Mouse (Mus musculus): ENCODE data around the gene Dnajb12. TPM values are rescaled to one million over a fixed set of nuclear protein-coding genes. Genes with fewer than 3 reads are reported as not detected.

Dnajb12 gene
- polyA plus RNA-seq, 1 experiment from 2014 or later: 27.3 TPM

GRCm38 (mm10) chr10:59929205-59929604 lies 49.8 kb downstream of the Dnajb12 start:
- no peak for ATAC-seq (ENCODE audit: insufficient read depth, low FRiP score, low TSS enrichment)
- no peak overlapping the region for H3K9ac ChIP-seq (ENCODE audit: low read length)
- H3K36me3 ChIP-seq (ENCODE audit: control insufficient read depth, insufficient read depth, low read length): no peaks in the 10 kb centered on the region
- H3K9me3 ChIP-seq (ENCODE audit: control insufficient read depth, low read length): no peaks in the 10 kb centered on the region
- H3K27ac ChIP-seq (ENCODE audit: low read depth, low read length): no peak overlapping the region
- 88% methylated on average over 7 of the region's 7 CpGs for WGBS
- no peak overlapping the region for H3K4me2 ChIP-seq (ENCODE audit: low read depth)
- H3K4me1 ChIP-seq (ENCODE audit: control insufficient read depth, insufficient read depth, low read length): peaks cover under 1% of the 10 kb centered on the region; the same call in 1 of the 2 replicates
- DNase-seq (ENCODE audit: low spot score): no peak
- H3K4me3 ChIP-seq (ENCODE audit: low read depth, low read length): no peak overlapping the region
- no peaks in the 10 kb centered on the region for H3K27me3 ChIP-seq (ENCODE audit: control insufficient read depth, insufficient read depth, low read length)

GRCm38 (mm10) chr10:59930996-59931395 lies 51.6 kb downstream of the Dnajb12 start:
- Histone ChIP-seq H3K36me3 (ENCODE audit: control insufficient read depth, insufficient read depth, low read length) (no peaks in the 10 kb centered on the region), H3K4me3 (ENCODE audit: low read depth, low read length) (no peak overlapping the region), H3K27me3 (ENCODE audit: control insufficient read depth, insufficient read depth, low read length) (no peaks in the 10 kb centered on the region), H3K27ac (ENCODE audit: low read depth, low read length) (no peak overlapping the region), H3K9ac (ENCODE audit: low read length) (no peak overlapping the region), H3K9me3 (ENCODE audit: control insufficient read depth, low read length) (no peaks in the 10 kb centered on the region), H3K4me1 (ENCODE audit: control insufficient read depth, insufficient read depth, low read length) (peaks cover 3% of the 10 kb centered on the region; the same call in 1 of the 2 replicates), H3K4me2 (ENCODE audit: low read depth) (no peak overlapping the region)
- 34% methylated on average over 10 of the region's 10 CpGs for WGBS
- DNase-seq (ENCODE audit: low spot score) (no peak), ATAC-seq (ENCODE audit: insufficient read depth, low FRiP score, low TSS enrichment) (no peak)

GRCm38 (mm10) chr10:59932521-59932920 lies 53.2 kb downstream of the Dnajb12 start:
- H3K4me3 ChIP-seq (ENCODE audit: low read depth, low read length): no peak overlapping the region
- H3K4me2 ChIP-seq (ENCODE audit: low read depth): no peak overlapping the region
- H3K9ac ChIP-seq (ENCODE audit: low read length): no peak overlapping the region
- no peak overlapping the region for H3K27ac ChIP-seq (ENCODE audit: low read depth, low read length)
- H3K27me3 ChIP-seq (ENCODE audit: control insufficient read depth, insufficient read depth, low read length): no peaks in the 10 kb centered on the region
- 88% methylated on average over 6 of the region's 6 CpGs for WGBS
- H3K4me1 ChIP-seq (ENCODE audit: control insufficient read depth, insufficient read depth, low read length): peaks cover 3% of the 10 kb centered on the region; the same call in 1 of the 2 replicates
- ATAC-seq (ENCODE audit: insufficient read depth, low FRiP score, low TSS enrichment): no peak
- DNase-seq (ENCODE audit: low spot score): no peak
- no peaks in the 10 kb centered on the region for H3K36me3 ChIP-seq (ENCODE audit: control insufficient read depth, insufficient read depth, low read length)
- no peaks in the 10 kb centered on the region for H3K9me3 ChIP-seq (ENCODE audit: control insufficient read depth, low read length)

- H3K9me3 ChIP-seq (ENCODE audit: control insufficient read depth, low read length): no peaks in the 10 kb centered on the region
- no peaks in the 10 kb centered on the region for H3K27me3 ChIP-seq (ENCODE audit: control insufficient read depth, insufficient read depth, low read length)
- H3K4me1 ChIP-seq (ENCODE audit: control insufficient read depth, insufficient read depth, low read length): peaks cover 3% of the 10 kb centered on the region; the same call in 1 of the 2 replicates
- no peaks in the 10 kb centered on the region for H3K36me3 ChIP-seq (ENCODE audit: control insufficient read depth, insufficient read depth, low read length)
- 30% methylated on average over 3 of the region's 3 CpGs for WGBS
- ATAC-seq (ENCODE audit: insufficient read depth, low FRiP score, low TSS enrichment) (no peak), DNase-seq (ENCODE audit: low spot score) (no peak)
- H3K4me2 ChIP-seq (ENCODE audit: low read depth): no peak overlapping the region
- H3K4me3 ChIP-seq (ENCODE audit: low read depth, low read length): no peak overlapping the region
- no peak overlapping the region for H3K9ac ChIP-seq (ENCODE audit: low read length)
- no peak overlapping the region for H3K27ac ChIP-seq (ENCODE audit: low read depth, low read length)
Observed at GRCm38 (mm10) chr10:59934039-59934438, 54.7 kb downstream of the Dnajb12 start.

- no peak for ATAC-seq (ENCODE audit: insufficient read depth, low FRiP score, low TSS enrichment)
Observed at GRCm38 (mm10) chr10:59936058-59936856, 56.9 kb downstream of the Dnajb12 start.

GRCm38 (mm10) chr10:59938662-59939061 lies 59.3 kb downstream of the Dnajb12 start:
- no peak overlapping the region for H3K9ac ChIP-seq (ENCODE audit: low read length)
- H3K27ac ChIP-seq (ENCODE audit: low read depth, low read length): no peak overlapping the region
- no peak overlapping the region for H3K4me3 ChIP-seq (ENCODE audit: low read depth, low read length)
- H3K4me1 ChIP-seq (ENCODE audit: control insufficient read depth, insufficient read depth, low read length): peaks cover 13% of the 10 kb centered on the region
- no peaks in the 10 kb centered on the region for H3K36me3 ChIP-seq (ENCODE audit: control insufficient read depth, insufficient read depth, low read length)
- H3K4me2 ChIP-seq (ENCODE audit: low read depth): no peak overlapping the region
- no peaks in the 10 kb centered on the region for H3K9me3 ChIP-seq (ENCODE audit: control insufficient read depth, low read length)
- ATAC-seq (ENCODE audit: insufficient read depth, low FRiP score, low TSS enrichment) (no peak), DNase-seq (ENCODE audit: low spot score) (no peak)
- 83% methylated on average over 5 of the region's 5 CpGs for WGBS
- H3K27me3 ChIP-seq (ENCODE audit: control insufficient read depth, insufficient read depth, low read length): no peaks in the 10 kb centered on the region

More at GRCm38 (mm10) chr10:59936058-59936856, 56.9 kb downstream of the Dnajb12 start:
- no peaks in the 10 kb centered on the region for H3K36me3 ChIP-seq (ENCODE audit: control insufficient read depth, insufficient read depth, low read length)
- WGBS: 50% methylated on average over 8 of the region's 8 CpGs
- no peak overlapping the region for H3K27ac ChIP-seq (ENCODE audit: low read depth, low read length)
- no peak overlapping the region for H3K4me2 ChIP-seq (ENCODE audit: low read depth)
- no peak for DNase-seq (ENCODE audit: low spot score)
- no peak overlapping the region for H3K9ac ChIP-seq (ENCODE audit: low read length)
- no peak overlapping the region for H3K4me3 ChIP-seq (ENCODE audit: low read depth, low read length)
- H3K4me1 ChIP-seq (ENCODE audit: control insufficient read depth, insufficient read depth, low read length): peaks cover 3% of the 10 kb centered on the region; the same call in 1 of the 2 replicates
- no peaks in the 10 kb centered on the region for H3K27me3 ChIP-seq (ENCODE audit: control insufficient read depth, insufficient read depth, low read length)
- no peaks in the 10 kb centered on the region for H3K9me3 ChIP-seq (ENCODE audit: control insufficient read depth, low read length)

- WGBS: 71% methylated on average over 1 of the region's 1 CpGs
- H3K36me3 ChIP-seq (ENCODE audit: control insufficient read depth, insufficient read depth, low read length): no peaks in the 10 kb centered on the region
- H3K27me3 ChIP-seq (ENCODE audit: control insufficient read depth, insufficient read depth, low read length): no peaks in the 10 kb centered on the region
- H3K4me3 ChIP-seq (ENCODE audit: low read depth, low read length): no peak overlapping the region
- H3K9ac ChIP-seq (ENCODE audit: low read length): no peak overlapping the region
- no peak overlapping the region for H3K27ac ChIP-seq (ENCODE audit: low read depth, low read length)
- no peak overlapping the region for H3K4me2 ChIP-seq (ENCODE audit: low read depth)
- no peak for DNase-seq (ENCODE audit: low spot score)
- H3K4me1 ChIP-seq (ENCODE audit: control insufficient read depth, insufficient read depth, low read length): peaks cover 13% of the 10 kb centered on the region
- no peak for ATAC-seq (ENCODE audit: insufficient read depth, low FRiP score, low TSS enrichment)
- no peaks in the 10 kb centered on the region for H3K9me3 ChIP-seq (ENCODE audit: control insufficient read depth, low read length)
Observed at GRCm38 (mm10) chr10:59939081-59939480, 59.7 kb downstream of the Dnajb12 start.

- ATAC-seq (ENCODE audit: insufficient read depth, low FRiP score, low TSS enrichment): no peak
- Histone ChIP-seq H3K27me3 (ENCODE audit: control insufficient read depth, insufficient read depth, low read length) (no peaks in the 10 kb centered on the region), H3K4me2 (ENCODE audit: low read depth) (peak overlapping the region; percentile 29), H3K4me1 (ENCODE audit: control insufficient read depth, insufficient read depth, low read length) (peaks cover 10% of the 10 kb centered on the region), H3K9ac (ENCODE audit: low read length) (peak overlapping the region; percentile 52), H3K36me3 (ENCODE audit: control insufficient read depth, insufficient read depth, low read length) (no peaks in the 10 kb centered on the region), H3K4me3 (ENCODE audit: low read depth, low read length) (no peak overlapping the region), H3K27ac (ENCODE audit: low read depth, low read length) (no peak overlapping the region), H3K9me3 (ENCODE audit: control insufficient read depth, low read length) (no peaks in the 10 kb centered on the region)
- WGBS: 51% methylated on average over 21 of the region's 21 CpGs
- no peak for DNase-seq (ENCODE audit: low spot score)
Observed at GRCm38 (mm10) chr10:59942281-59942846, 63.0 kb downstream of the Dnajb12 start.

Data from neural tube, embryonic 11.5 days (tissue).